In the genomic region with DNA sequence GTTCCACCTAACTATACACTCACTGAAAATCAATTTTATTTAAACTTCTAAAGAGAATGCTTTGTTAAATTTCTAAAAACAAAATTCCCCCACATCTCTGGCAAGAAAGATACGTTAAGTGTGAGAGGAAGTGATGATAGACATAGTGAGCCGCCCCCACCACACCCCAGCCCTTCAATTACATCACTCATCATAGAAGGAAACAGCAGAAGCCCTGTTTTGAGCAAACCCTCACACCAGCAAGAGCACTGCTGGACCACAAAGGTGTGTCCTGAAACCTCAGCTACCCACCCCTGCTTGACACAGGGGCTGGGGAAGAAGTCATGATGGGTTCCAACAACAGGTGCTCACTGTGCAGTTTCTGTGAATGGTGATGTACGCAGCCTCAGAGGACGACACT, we compare ENCODE assay signal across 12 mouse cellular contexts. TPM values are rescaled to one million over a fixed set of nuclear protein-coding genes. Genes with fewer than 3 reads are reported as not detected.
DNase-seq lines count a peak whose midpoint lies in the region; ATAC-seq lines count a peak whose summit lies in the region.
"Had no signal": no experiment of that assay in that cellular context is flagged by ENCODE, and none has a peak within 500 bp of the region (broad histone marks: within the 10 kb centered on the region; RNA-seq: fewer than 3 reads in every experiment).

No protein-coding gene starts in this region.

- peak; percentile 24 to 34 for DNase-seq in spleen, postnatal 36 days (ENCODE audit: low spot score in 2 of 2)
- DNase-seq in spleen, postnatal 14 days (ENCODE audit: low spot score in 2 of 2), result no peak
- peak; percentile 84 for DNase-seq in naive thymus-derived CD4-positive, alpha-beta T cell, adult 2 months (ENCODE audit: low read depth)
- no peak for DNase-seq in embryo, embryonic 9.5 days (ENCODE audit: extremely low spot score)
- DNase-seq in embryo, embryonic 10.5 days (ENCODE audit: low spot score), result no peak
- no peak for DNase-seq in gastrocnemius, postnatal 10 days
- DNase-seq: cerebellum, adult 11 months; cerebellum, postnatal 36 days; heart, adult 2 months; kidney, adult 9 months; lung, postnatal 10 days had no signal

- ATAC-seq in common myeloid progenitor, adult 5-6 weeks (replicated peaks; ENCODE audit: low read depth, poor library complexity, severe bottlenecking), result peak; percentile 73

RNA-seq across cellular contexts. Expression of gene Herpud2, which starts 34.9 kb away (rescaled TPM):
- 20.8 and 28.0 TPM in 2 replicates for total RNA-seq in common myeloid progenitor, adult 5-6 weeks (2017)
- total RNA-seq in gastrocnemius, postnatal 10 days (2021), result 10 to 100 TPM; 41.8 to 45.3 TPM

Comparison
In these comparisons a context has a peak if more than half of its experiments do, and no peak if none do; other contexts are left out.
1. DNase-seq: peak in spleen, postnatal 36 days (2 of 2) and naive thymus-derived CD4-positive, alpha-beta T cell, adult 2 months (single experiment); none in spleen, postnatal 14 days (0 of 2), embryo, embryonic 9.5 days (single experiment), embryo, embryonic 10.5 days (single experiment) and gastrocnemius, postnatal 10 days (single experiment).